Mouse (Mus musculus) embryonic facial prominence, embryonic 15.5 days (tissue): Measurements from ENCODE around the gene Inpp5f. TPM values are rescaled to one million over a fixed set of nuclear protein-coding genes. Genes with fewer than 3 reads are reported as not detected.

Experiments
- ATAC-seq: fragments of 200-750 bp; cut with Nextera tagmentation; 2 replicates; pipeline ENCODE4 v1.8.0; 2017; ENCODE audit warnings: low read depth, moderate TSS enrichment; ENCODE audit not compliant: insufficient number of reproducible peaks, low FRiP score, low TSS enrichment
- H3K27ac ChIP-seq: fragments of 300-500 bp; sonication (generic); replicated peaks from 2 replicates; pipeline ENCODE4 v1.5.1; 2015; ENCODE audit warnings: mild to moderate bottlenecking, inconsistent platforms
- H3K27me3 ChIP-seq: fragments of 300-500 bp; sonication (generic); 2 replicates; pipeline ENCODE4 v1.6.1; 2015; ENCODE audit warnings: inconsistent platforms
- H3K36me3 ChIP-seq: fragments of 300-500 bp; sonication (generic); 2 replicates; pipeline ENCODE4 v1.6.1; 2015; ENCODE audit warnings: mild to moderate bottlenecking, inconsistent platforms
- H3K4me1 ChIP-seq: fragments of 300-500 bp; sonication (generic); 2 replicates; pipeline ENCODE4 v1.6.1; 2015; ENCODE audit warnings: inconsistent platforms
- H3K4me2 ChIP-seq: fragments of 300-500 bp; sonication (generic); replicated peaks from 2 replicates; pipeline ENCODE4 v1.6.1; 2015; ENCODE audit warnings: mild to moderate bottlenecking, inconsistent platforms
- H3K4me3 ChIP-seq: fragments of 300-500 bp; sonication (generic); replicated peaks from 2 replicates; pipeline ENCODE4 v1.5.1; 2015; ENCODE audit warnings: mild to moderate bottlenecking, inconsistent platforms
- H3K9ac ChIP-seq: fragments of 300-500 bp; sonication (generic); 2 replicates; pipeline ENCODE4 v1.6.1; 2015; ENCODE audit warnings: inconsistent platforms
- H3K9me3 ChIP-seq: fragments of 300-500 bp; sonication (generic); replicated peaks from 2 replicates; pipeline ENCODE4 v1.6.1; 2016; ENCODE audit warnings: inconsistent platforms
- WGBS: fragments of 180-500 bp; shearing (Covaris S2); methylation state at CpG from one replicate; pipeline ENCODE4 v1.1.7; 2015; 5-methylcytosine and 5-hydroxymethylcytosine counted together
- polyA plus RNA-seq: library from polyadenylated mRNA; unstranded; fragments of >200 nt; fragmentation: Nextera tagmentation; extraction: Ambion mirVana; gene quantifications from 2 replicates; pipeline ENCODE4 v1.2.1, GENCODE M21; 2015

Inpp5f gene
- polyA plus RNA-seq, 1 experiment from 2014 or later = 18.8 TPM

GRCm38 (mm10) chr7:128625382-128625781 lies 14.3 kb downstream of the Inpp5f start:
- Histone ChIP-seq H3K4me1 (peaks cover 9% of the 10 kb centered on the region; the same call in 1 of the 2 replicates), H3K36me3 (no peaks in the 10 kb centered on the region), H3K27me3 (no peaks in the 10 kb centered on the region), H3K4me3 (no peak overlapping the region), H3K27ac (no peak overlapping the region), H3K4me2 (no peak overlapping the region), H3K9me3 (no peaks in the 10 kb centered on the region), H3K9ac (no peak overlapping the region)
- no peak for ATAC-seq
- WGBS = 81% methylated on average over 2 of the region's 2 CpGs

- H3K4me2 ChIP-seq = no peak overlapping the region
- no peak for ATAC-seq
- H3K27ac ChIP-seq = no peak overlapping the region
- no peaks in the 10 kb centered on the region for H3K27me3 ChIP-seq
- no peak overlapping the region for H3K4me3 ChIP-seq
- H3K9ac ChIP-seq = no peak overlapping the region
- no peaks in the 10 kb centered on the region for H3K9me3 ChIP-seq
- H3K4me1 ChIP-seq = peaks cover 9% of the 10 kb centered on the region; the same call in 1 of the 2 replicates
- H3K36me3 ChIP-seq = no peaks in the 10 kb centered on the region
- WGBS = 68% methylated on average over 5 of the region's 5 CpGs
These were observed 15.5 kb downstream of the Inpp5f start for GRCm38 (mm10) chr7:128626601-128627000.

- H3K4me1 ChIP-seq = peaks cover 5% of the 10 kb centered on the region; the same call in 1 of the 2 replicates
- no peaks in the 10 kb centered on the region for H3K36me3 ChIP-seq
- WGBS = 68% methylated on average over 2 of the region's 2 CpGs
- no peaks in the 10 kb centered on the region for H3K27me3 ChIP-seq
- H3K27ac ChIP-seq = no peak overlapping the region
- H3K4me2 ChIP-seq = no peak overlapping the region
- H3K9me3 ChIP-seq = no peaks in the 10 kb centered on the region
- H3K4me3 ChIP-seq = no peak overlapping the region
- H3K9ac ChIP-seq = no peak overlapping the region
- ATAC-seq = no peak
These were observed 16.1 kb downstream of the Inpp5f start for GRCm38 (mm10) chr7:128627251-128627650.

- H3K4me1 ChIP-seq = peaks cover 1% of the 10 kb centered on the region; the same call in 1 of the 2 replicates
- H3K27ac ChIP-seq = no peak overlapping the region
- H3K4me3 ChIP-seq = no peak overlapping the region
- H3K9me3 ChIP-seq = no peaks in the 10 kb centered on the region
- no peak for ATAC-seq
- WGBS = 91% methylated on average over 1 of the region's 1 CpGs
- no peak overlapping the region for H3K4me2 ChIP-seq
- H3K9ac ChIP-seq = no peak overlapping the region
- H3K36me3 ChIP-seq = no peaks in the 10 kb centered on the region
- no peaks in the 10 kb centered on the region for H3K27me3 ChIP-seq
These were observed 16.6 kb downstream of the Inpp5f start for GRCm38 (mm10) chr7:128627723-128628122.

GRCm38 (mm10) chr7:128633156-128633555 lies 22.0 kb downstream of the Inpp5f start:
- Histone ChIP-seq H3K9ac (no peak overlapping the region), H3K27ac (no peak overlapping the region), H3K4me3 (no peak overlapping the region), H3K36me3 (no peaks in the 10 kb centered on the region), H3K4me1 (no peaks in the 10 kb centered on the region), H3K4me2 (no peak overlapping the region), H3K27me3 (no peaks in the 10 kb centered on the region), H3K9me3 (no peaks in the 10 kb centered on the region)
- ATAC-seq = no peak
- WGBS = 70% methylated on average over 4 of the region's 4 CpGs

GRCm38 (mm10) chr7:128639925-128640485 lies 28.9 kb downstream of the Inpp5f start:
- no peak for ATAC-seq
- no peaks in the 10 kb centered on the region for H3K4me1 ChIP-seq
- WGBS = 78% methylated on average over 5 of the region's 5 CpGs
- H3K9me3 ChIP-seq = no peaks in the 10 kb centered on the region
- H3K27ac ChIP-seq = no peak overlapping the region
- no peak overlapping the region for H3K9ac ChIP-seq
- H3K27me3 ChIP-seq = no peaks in the 10 kb centered on the region
- no peak overlapping the region for H3K4me2 ChIP-seq
- no peaks in the 10 kb centered on the region for H3K36me3 ChIP-seq
- H3K4me3 ChIP-seq = no peak overlapping the region

DNA sequence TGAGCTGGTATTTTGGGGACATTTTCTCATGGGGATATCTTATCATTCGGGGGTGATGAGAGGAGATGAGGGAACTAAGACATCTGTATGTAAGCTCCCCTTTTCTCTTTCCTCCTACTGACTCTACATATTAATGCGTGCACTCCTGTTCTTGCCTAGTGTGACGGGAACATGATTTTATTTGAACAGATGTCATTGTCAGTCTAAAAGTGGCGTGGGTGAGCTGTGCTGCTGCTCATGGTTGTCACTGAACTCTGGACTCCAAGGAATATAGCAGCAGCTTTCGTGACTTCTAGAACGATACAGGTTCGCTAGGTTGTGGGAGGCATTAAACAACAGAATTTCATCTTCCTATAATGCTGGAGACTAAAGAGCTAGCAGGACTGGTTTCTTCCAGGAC lies 30.4 kb downstream of the Inpp5f start:
- Histone ChIP-seq H3K4me1 (no peaks in the 10 kb centered on the region), H3K9me3 (no peaks in the 10 kb centered on the region), H3K4me2 (no peak overlapping the region), H3K27me3 (no peaks in the 10 kb centered on the region), H3K4me3 (no peak overlapping the region), H3K27ac (no peak overlapping the region), H3K9ac (no peak overlapping the region), H3K36me3 (no peaks in the 10 kb centered on the region)
- no peak for ATAC-seq
- WGBS = 84% methylated on average over 7 of the region's 7 CpGs

DNA sequence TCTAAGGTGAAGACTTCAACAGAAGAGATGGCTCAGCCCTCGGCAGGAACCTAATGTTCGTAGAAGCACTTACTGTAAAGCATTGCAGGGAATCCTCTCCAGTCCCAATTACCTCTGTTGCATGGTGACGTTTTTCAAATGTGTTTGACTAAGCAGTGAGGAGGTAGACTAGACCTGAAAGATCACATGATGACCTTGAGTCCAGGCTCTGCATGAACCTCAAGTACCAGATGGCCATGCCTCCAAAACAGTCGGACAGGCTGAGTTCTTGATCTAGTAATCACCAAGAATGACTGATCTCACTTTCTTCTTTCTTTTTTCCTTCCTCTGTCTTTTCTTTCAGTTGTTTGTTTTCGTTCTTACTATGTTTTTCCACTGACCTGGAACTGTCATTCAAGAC lies 31.3 kb downstream of the Inpp5f start:
- Histone ChIP-seq H3K4me3 (no peak overlapping the region), H3K27ac (no peak overlapping the region), H3K4me1 (no peaks in the 10 kb centered on the region), H3K9me3 (no peaks in the 10 kb centered on the region), H3K36me3 (no peaks in the 10 kb centered on the region), H3K4me2 (no peak overlapping the region), H3K27me3 (no peaks in the 10 kb centered on the region), H3K9ac (no peak overlapping the region)
- ATAC-seq = no peak
- 73% methylated on average over 5 of the region's 5 CpGs for WGBS

- no peaks in the 10 kb centered on the region for H3K36me3 ChIP-seq
- no peak overlapping the region for H3K27ac ChIP-seq
- no peaks in the 10 kb centered on the region for H3K9me3 ChIP-seq
- no peak overlapping the region for H3K4me3 ChIP-seq
- 69% methylated on average over 1 of the region's 1 CpGs for WGBS
- no peaks in the 10 kb centered on the region for H3K4me1 ChIP-seq
- H3K27me3 ChIP-seq = no peaks in the 10 kb centered on the region
- H3K4me2 ChIP-seq = no peak overlapping the region
- H3K9ac ChIP-seq = no peak overlapping the region
- ATAC-seq = no peak
These were observed 45.8 kb downstream of the Inpp5f start for GRCm38 (mm10) chr7:128656970-128657369.

DNA sequence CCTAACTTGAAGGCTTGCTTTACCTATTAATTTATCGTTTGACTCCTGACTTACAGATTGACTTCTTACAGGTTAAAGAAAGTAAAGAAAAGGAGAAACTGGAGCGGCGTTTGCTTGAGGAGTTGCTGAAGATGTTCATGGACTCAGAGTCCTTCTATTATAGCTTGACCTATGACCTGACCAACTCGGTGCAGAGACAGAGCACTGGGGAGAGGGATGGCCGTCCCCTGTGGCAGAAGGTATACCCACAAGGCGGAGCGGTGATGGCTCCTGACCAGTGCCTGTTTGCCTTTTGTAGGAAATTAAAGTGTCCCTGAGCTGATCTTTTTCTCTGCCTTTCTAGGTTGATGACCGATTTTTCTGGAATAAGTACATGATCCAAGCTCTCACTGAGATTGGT lies 52.8 kb downstream of the Inpp5f start:
- Histone ChIP-seq H3K27ac (no peak overlapping the region), H3K4me1 (no peaks in the 10 kb centered on the region), H3K4me2 (no peak overlapping the region), H3K36me3 (peaks cover 12% of the 10 kb centered on the region; the same call in 1 of the 2 replicates), H3K4me3 (no peak overlapping the region), H3K9me3 (no peaks in the 10 kb centered on the region; the same call in 1 of the 2 replicates), H3K9ac (no peak overlapping the region), H3K27me3 (no peaks in the 10 kb centered on the region)
- ATAC-seq = no peak
- 88% methylated on average over 8 of the region's 8 CpGs for WGBS

DNA sequence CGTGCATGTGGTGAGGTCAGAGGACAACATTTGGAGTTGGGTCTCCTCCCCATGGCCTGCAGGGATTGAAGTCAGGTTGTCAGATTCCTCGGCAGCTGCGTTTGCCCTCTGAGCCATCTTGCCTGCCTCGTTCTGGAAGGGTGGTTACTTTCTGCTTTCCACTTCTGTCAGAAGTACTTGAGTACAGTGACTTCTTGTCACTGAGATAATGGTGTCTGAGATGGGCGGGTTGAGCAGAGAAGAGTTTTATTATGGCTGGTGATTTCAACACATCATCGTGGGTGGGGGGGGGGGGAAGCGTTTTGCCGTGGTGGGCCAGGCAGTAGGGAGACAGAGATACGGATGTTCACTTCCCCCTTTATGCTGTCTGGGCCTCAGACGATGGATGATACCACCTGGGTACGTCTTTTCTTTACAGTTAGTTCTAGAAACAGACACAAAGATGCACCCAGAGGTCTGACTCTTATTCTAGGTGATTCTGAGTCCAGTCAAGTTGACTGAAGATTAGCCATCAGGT lies 53.8 kb downstream of the Inpp5f start:
- H3K4me2 ChIP-seq = no peak overlapping the region
- H3K27ac ChIP-seq = no peak overlapping the region
- H3K27me3 ChIP-seq = no peaks in the 10 kb centered on the region
- no peaks in the 10 kb centered on the region; the same call in 1 of the 2 replicates for H3K9me3 ChIP-seq
- no peaks in the 10 kb centered on the region for H3K4me1 ChIP-seq
- no peak overlapping the region for H3K9ac ChIP-seq
- no peak overlapping the region for H3K4me3 ChIP-seq
- H3K36me3 ChIP-seq = peaks cover 13% of the 10 kb centered on the region; the same call in 1 of the 2 replicates
- ATAC-seq = no peak
- WGBS = 87% methylated on average over 11 of the region's 11 CpGs

GRCm38 (mm10) chr7:128667788-128668187 lies 56.7 kb downstream of the Inpp5f start:
- 71% methylated on average over 5 of the region's 5 CpGs for WGBS
- no peaks in the 10 kb centered on the region for H3K27me3 ChIP-seq
- H3K9ac ChIP-seq = no peak overlapping the region
- peaks cover 10% of the 10 kb centered on the region for H3K4me1 ChIP-seq
- no peak overlapping the region for H3K27ac ChIP-seq
- no peak overlapping the region for H3K4me3 ChIP-seq
- H3K9me3 ChIP-seq = no peaks in the 10 kb centered on the region; the same call in 1 of the 2 replicates
- H3K4me2 ChIP-seq = no peak overlapping the region
- no peak for ATAC-seq
- peaks cover 13% of the 10 kb centered on the region; the same call in 1 of the 2 replicates for H3K36me3 ChIP-seq
